Mouse (Mus musculus) cerebellum, postnatal 14 days (tissue): ENCODE results near the gene Prmt1.

Experiments used
- DNase-seq, 2 experiments: peaks; one replicate each; pipeline ENCODE4 v3.0.0; 2021; ENCODE audit warnings: mixed read lengths in 2 of 2

Gene Prmt1

DNA sequence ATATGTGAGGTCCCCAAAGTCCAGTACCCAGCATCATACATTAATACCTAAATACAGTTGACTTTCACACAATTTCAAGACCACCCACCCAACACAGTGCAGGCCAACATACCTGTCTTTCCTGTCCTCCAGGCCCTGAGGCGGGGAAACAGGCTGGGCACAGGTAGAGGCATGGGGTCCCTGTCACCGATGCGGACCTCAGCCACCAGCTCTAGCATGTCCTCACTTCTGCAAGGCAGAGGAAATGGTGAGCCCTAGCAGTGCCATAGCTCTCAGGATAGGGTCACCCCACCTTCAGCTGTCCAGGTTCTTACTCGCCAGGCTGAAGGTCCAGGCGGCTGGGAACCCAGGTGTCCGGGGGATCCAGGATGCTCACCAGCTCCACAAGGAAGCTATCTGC lies 25.6 kb upstream of the Prmt1 start:
- no peak for DNase-seq

DNA sequence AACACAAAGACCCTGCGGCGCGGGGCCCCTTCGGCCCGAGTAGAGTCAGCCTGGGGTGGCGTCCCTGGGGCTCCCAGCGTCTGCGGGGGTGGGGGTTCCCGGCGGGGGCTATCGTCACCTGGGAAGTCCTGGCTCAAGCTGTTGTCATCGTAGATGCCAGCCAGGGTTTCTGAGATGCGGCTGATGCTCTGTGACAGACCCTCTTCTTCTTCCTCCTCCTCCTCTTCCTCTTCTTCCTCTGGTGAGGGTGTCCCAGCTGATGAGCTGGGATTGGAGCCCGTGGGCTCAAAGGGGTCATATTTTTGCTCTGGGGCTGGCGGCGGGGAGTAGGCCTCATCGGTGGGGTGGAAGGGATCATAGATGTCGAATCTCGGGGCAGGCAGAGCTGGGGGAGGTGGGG lies 22.0 kb upstream of the Prmt1 start:
- DNase-seq: no peak

DNA sequence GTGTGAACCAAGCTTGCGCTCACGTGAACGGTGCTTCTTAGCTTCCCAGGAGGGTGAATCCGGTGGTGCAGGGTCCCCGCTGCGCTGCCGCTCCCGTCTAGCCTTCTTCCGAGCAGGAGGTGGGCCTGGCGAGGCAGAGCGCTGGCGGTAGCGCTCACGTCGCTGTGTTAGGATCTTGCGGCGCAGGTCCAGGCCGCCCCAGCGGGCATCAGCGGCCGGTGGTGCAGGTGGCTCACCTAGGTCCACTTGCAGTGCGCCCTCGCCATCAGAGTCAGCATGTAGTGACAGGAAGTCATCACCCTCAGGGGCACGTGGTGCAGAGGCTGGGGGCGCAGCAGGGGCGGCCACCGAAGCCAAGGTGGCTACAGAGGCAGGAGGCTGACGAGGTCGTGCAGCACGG lies 21.5 kb upstream of the Prmt1 start:
- no peak for DNase-seq

DNA sequence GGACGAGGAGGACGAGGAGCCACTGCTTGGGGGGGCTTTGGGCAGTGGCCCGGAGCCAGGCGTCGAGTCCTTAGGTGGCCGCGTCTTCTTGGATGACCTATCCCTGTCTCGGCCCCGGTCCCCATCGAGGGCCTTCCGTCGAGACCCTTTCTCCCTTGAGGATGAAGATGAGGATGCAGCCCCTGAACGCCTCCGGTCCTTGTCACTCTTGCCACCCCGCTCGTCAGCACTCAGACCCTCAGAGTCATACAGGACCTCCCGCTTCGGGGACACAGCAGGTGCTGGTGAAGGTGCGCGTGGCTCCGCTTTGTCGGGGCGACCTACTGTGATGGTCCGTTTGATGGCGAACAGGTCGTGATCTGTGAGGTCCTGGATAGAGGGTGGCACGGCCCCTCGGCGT lies 20.8 kb upstream of the Prmt1 start:
- no peak for DNase-seq

DNA sequence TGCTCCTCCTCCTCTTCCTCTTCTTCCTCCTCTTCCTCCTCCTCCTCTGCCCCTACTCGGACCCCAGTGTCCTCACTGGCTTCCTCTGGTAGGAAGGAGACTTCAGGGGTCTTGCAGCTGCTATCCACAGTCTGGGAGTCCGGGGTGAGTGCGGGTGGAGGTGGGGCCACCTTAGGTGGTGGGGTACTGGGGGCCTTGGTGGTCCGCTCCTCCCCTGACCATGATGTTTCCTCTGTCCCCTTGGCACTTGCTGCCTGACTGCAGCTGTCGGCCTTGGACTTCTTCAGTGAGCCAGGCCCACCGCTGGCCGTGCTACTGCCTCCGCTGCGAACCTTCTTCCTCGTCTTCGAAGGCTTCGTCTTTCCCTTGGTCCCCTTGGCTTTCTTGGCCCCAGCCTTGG lies 20.1 kb upstream of the Prmt1 start:
- no peak for DNase-seq

DNA sequence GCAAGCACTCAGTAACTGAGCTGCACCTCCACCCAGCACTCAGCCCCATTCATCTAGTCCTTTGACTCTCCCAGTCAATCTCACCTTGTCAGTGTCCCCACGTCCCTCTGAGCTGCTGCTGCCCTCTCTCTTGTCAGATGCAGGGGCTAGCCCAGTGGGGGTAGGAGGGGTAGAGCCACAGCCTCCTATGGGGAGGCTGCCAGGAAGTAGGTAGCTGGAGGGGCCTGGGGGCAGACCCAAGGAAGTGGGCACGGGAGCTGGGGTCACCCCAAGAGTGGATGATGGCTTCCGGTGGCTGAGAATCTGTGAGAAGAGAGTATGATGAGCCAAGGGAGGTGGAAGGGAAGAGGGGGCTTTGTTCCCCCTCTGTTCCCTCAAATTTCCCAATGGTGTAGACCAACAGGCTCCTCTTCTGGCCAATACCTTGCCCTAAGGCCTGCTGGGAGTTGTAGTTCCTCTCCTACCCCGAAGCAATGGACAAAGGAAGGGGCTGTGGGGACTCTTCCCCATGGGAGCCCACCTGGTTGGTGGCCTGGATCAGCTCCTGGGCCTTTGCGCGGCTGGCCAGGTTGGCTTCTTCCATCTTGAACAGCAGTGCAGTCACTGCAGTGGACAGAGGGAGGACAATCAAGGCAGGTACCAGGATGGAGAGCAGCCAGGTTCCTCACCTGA lies 19.1 kb upstream of the Prmt1 start:
- DNase-seq: no peak

DNA sequence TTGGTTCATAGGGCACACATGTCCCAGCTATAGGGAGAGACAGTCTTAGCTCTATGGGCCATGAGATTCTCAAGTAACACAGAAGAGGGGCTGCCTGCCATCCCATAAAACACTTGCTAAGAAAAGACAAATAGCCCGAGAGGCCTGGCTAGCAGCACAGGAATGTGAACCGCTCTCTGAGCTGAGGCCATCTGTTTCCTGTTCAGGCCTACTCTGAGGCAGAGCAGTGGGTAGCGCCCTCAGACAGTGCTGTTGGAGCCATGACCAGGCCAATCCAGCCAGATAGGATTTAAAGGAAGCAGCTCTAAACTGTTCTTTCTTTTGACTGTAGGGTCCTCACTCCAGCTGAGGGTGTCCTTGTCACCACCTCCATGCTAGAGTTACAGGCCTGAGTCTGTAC lies 18.2 kb upstream of the Prmt1 start:
- DNase-seq: no peak

DNA sequence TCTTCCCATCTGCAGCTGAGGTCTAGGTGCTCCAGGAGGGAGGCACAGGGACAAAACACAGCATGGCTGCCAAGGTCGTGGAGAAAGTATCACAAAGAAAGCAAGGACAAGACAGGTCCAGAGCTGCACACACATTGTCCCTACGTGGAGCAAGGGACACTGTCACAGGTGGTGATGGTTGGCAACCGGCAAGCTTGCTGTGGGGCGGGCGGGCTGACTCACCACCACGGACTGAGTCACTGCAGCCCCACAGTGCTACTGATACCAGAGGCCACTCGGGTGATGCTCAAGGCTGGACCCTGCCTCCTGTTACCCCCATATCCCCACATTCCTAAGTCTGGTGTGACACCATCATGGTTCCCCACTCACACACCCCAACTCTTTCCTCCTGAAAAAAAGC lies 16.1 kb upstream of the Prmt1 start:
- no peak for DNase-seq

DNA sequence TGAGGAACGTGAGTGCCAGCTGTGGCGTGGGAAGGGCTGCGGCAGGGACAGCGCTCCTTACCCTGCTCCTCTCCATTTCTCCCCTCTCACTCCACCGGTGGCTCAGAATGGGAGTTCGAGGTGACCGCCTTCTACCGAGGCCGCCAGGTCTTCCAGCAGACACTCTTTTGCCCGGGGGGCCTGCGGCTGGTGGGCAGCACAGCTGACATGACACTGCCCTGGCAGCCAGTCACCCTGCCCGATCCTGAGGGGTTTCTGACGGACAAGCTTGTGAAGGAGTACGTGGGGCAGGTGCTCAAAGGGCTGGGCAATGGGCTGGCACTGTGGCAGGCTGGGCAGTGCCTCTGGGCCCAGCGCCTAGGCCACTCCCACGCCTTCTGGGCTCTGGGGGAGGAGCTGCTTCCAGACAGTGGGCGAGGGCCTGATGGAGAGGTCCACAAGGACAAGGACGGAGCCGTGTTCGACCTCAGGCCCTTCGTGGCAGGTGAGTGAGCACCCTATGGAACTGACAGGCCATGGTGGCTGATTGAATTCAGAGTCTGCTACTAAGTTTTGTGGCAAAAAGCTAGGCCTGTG lies 14.3 kb upstream of the Prmt1 start:
- DNase-seq: no peak

DNA sequence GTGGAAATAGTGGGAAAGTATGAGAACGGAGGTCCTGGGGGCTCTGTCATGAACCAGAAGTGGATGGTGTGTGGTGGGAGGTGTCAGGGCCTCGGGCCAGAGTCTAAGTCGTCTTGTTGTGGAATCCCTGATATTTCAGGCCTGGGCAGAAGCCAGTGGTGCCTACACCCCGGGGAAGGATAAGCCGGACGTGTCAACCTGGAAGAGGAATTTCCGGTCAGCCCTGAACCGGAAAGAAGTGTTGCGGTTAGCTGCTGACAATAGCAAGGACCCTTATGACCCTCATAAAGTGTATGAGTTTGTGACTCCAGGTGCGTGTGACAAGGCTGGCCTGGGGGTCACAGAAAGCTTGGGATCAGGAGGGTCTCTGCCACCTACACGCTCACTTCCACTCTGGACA lies 13.4 kb upstream of the Prmt1 start:
- no peak for DNase-seq

DNA sequence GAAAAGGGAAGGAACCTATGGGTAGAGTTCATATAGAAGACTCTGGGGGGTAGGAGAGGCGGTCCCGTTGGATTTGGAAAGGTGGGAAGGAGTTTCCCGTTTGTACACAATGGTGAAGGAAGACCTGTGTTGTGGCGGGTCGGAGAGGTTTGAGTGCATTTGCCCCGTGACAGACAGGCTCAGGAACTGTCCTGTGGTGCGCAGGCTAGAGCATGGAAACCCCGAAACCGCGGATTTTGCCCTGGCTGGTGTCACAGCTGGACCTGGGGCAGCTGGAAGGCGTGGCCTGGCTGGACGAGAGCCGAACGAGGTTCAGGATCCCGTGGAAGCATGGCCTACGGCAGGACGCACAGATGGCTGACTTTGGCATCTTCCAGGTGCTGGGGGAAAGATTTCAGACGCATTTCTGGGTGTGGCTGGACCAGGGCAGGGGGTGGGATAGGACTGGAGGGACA lies 12.2 kb upstream of the Prmt1 start, which contains the start of gene Bcl2l12:
Gene Bcl2l12, minus strand, starts transcription at position 212 of the 455 bp plus-strand sequence.
- peak; percentile 59 to 72 for DNase-seq

DNA sequence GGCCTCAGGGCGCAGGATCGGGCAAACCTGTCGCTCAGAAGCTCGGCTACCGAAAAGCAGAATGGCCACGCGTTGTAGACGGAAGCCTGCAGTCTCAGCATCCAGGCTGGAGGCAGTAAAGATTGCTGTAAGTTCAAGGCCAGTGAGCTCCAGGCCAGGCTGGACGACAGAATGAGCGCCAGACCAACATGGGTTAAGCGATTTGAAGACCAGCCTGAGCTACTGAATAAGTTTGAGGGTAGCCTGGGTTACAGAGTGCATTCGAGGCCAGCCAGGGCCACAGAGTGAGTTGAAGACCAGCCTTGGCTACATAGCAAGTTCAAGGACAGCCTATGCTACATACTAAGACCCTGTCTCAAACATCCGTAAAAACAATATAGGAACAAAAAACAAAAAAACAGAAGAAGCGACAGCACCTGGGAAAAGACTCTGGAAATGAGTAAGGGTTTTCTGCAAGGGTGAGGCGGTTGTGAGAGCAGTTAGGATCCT lies 11.6 kb upstream of the Prmt1 start:
- no peak for DNase-seq

DNA sequence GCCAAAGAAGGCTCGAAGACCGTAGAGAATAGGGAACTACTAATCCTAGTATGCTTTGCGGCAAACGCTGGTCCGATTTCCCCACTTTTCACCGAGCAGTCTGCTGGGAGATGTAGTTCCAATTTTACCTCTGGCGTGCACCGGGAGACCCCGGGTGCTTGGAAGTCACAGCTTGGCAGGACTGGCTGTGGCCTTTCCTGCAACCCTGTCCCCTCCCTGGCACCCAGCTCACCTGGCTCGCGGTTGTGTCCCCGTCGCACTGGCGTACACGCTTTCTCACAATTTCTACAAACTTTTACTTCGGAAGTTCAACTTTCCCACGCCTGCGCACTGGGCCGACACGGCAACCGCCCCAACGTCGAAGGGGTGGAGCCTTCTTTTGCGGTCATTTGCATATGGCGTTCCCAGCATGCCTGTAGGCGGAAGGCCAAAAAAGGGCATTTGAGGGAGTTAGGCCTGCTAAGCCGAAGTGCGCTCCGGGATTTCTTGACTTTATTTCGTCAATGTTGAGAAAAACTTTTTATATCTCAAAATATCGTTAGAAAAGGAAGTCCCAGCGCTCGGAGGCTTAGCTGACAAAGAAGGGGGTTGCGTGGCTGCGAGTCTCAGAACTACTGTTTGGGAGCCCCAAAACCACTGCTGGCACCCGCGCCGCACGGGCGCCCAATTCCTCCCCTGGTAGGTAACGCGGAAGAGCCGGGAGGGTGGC lies 11.0 kb upstream of the Prmt1 start, which contains the start of gene Irf3:
Gene Irf3, plus strand, starts transcription at position 418 of the 709 bp plus-strand sequence.
- peak; percentile 97 for DNase-seq

DNA sequence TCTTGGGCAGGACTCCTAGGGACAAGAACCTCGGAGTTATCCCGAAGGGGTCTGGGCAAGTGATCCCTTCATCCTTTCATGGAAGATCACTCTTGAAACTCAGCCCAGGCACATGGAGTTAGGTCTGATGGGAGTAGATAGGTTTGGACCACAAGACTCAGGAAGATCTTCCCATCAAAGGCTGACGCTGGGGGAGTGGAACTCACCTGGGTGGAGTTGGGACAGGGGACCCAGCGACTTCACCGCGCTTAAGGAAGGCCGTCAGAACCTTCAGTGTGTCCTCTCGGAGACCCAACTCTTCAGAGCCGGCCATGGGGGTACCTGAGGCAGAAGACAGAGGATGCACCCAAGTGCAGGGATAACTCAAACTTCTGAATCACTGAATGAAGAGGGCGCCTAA lies 10.3 kb upstream of the Prmt1 start:
- no peak for DNase-seq

DNA sequence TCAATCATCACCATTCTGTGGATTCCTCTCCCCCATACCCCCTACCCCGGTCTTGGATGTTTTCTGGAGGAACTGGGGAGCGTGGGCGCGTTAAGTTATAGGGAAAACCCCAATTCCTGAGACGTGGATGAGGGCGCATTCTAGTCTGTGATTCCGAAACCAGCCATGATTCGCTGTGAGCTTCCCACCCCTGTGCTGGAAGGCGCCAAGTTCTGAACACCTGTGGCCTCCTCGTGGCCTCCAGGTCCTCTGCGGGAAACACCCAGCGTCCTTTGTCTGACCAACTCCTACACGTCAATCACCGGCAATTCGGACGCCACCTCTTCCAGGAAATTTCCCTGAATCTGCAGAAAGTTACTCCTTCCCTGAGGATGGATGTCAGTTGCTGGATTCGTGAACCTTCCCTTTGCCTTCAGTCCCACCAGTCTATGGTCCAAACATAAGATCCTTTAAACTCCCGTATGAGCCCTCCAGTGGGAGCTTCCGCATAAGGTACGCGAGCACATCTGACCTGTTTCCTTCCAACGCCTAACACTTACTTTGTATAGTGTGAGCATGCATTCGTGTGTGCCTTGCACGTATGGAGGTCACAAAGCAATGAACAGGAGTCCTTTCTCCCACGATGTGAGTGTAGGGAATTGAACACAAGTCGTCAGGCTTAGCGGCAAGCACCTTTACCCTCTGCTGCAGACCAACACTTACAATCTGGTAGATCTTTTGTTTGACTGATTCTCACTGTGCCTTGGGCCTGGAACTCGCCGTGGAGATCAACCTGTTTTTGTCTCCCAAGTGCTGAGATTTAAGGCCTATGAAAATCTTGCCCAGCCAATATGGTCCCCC lies 731 bp upstream of the Prmt1 start:
- DNase-seq: no peak

DNA sequence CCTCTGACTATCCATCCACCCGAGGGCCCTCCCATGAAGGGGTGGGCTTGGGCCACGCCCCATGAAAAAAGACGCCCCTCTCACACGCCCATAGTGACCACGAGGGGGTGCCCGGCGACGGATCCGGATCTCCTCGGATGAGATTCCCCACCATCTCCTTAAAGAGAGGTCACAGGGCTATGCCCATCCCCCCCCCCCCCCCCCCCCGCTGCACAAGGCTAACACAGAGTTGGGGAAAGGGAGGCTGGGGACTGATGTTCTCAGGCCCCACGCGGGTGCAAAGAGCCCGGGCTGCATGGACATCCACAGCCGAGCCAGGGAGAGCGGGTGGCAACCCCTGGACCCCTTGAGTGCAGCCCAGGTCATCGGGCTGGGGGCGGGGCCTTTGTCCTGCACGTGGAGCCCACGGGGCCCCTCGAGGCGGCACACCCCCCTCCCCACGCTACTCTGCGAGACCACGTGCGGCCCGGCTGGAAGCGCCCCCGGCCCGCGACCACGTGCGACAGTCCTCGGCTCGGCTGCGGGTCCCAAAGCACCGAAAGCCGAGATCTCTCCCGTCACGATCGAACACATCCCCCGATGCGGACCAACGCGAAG lies 675 bp downstream of the Prmt1 start:
- DNase-seq: peak; percentile 72 to 80

DNA sequence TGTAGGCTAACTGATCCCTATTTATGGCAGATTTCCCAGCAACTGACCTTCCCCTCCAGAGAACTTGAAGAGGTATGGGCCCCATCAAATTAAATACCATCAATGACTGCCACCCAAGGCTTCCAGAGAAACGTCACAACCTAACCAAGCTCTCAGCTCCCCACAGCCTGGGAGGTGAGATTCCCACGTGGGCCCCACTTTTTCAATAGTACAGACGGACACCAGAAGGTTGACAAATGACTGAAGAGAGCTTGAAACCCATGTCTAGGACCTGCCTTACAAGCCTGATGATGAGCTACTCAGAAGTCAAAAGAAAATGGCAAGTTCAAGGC lies 1.6 kb downstream of the Prmt1 start:
- no peak for DNase-seq

DNA sequence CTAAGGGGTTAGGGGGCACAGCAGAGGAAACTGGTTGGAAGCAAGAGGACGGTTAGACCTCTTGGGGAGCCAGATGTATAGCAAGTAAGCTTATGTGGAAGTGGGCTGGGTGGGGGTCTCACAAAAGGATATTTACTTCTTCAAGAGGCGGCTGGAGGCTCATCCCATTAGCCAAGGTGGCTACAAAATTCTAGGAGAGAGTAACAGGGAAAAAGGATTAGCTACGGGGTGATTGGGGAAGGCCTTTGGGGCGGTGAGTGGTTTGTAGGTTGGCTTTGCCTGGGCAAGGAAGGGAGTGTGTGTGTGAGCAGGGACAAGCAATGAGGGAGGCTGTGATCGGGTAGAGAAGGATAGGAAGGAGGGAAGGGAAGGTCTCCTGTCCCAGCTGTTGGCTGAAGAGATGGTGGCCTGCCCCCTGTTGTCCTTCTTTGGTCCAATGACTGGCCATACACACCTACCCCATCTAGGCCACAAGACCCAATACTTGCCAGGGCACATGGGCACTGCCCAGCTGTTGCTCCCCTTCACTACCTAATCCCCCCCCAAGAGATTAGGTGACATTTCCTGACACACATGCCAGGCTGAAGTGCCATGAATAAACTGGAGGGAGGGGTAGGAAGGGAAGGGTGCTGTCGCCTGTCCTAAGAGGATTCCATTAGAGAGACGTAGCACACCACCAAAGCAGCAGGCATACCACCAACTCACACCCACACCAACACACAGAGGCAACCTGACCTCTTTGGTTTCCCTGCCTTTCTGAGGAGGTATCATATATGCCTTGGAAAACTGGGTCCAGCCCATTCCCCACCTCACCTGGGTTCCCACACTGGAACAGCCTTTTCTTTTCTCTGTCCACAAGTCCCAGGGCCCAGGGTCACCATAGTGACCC lies 2.2 kb downstream of the Prmt1 start:
- DNase-seq: no peak

DNA sequence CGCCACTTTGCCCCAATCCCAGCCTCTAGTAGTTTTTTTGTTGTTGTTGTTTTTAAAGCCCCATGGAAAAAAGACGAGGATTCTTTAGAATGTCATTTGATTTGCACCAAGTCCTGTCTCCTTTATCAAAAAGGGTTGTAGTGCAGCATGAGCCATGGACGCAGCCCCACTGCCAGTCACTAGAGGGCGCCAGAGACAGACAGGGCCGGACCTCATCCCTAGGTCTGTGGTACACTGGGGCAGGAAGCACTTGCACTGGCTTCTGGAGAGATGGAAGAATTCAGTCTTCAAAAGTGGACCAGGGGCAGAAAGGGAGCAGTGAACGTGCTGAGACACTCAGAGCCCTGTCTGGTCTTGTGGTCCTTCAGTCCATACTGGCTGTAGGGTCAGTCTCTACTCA lies 3.3 kb downstream of the Prmt1 start:
- DNase-seq: peak; percentile 91 to 96

DNA sequence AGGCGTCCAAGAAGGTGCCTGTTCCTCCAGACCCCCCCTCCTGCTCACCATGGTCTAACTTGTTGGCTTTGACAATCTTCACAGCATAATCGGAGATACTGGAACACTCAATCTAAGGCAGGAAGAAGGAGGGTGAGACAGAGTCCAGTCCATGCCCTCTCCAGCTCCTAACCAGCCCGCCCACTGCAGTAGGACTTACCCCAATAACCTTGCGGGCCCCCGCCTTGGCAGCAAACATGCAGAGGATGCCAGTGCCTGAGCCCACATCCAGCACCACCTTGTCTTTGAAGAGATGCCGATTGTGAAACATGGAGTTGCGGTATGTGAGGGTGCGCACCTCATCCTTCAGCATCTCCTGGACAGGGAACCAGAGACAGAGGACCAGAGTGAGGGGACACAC lies 4.8 kb downstream of the Prmt1 start:
- DNase-seq: no peak

DNA sequence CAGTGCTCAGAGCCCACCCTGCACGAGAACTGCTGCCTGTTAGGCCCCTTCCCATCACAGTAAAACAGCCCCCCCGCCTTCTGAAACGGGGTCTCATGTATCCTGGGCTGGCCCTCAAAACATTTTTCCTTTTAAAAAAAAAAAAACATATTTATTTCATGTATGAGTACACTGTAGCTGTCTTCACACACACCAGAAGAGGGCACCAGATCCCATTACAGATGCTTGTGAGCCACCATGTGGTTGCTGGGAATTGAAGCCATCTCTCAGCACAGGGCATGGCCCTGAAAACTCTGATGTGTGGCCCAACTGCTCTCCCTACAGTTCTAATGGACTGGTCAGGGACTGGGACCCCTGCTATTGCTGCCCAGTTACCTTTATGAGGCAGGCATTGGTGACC lies 8.1 kb downstream of the Prmt1 start:
- no peak for DNase-seq

DNA sequence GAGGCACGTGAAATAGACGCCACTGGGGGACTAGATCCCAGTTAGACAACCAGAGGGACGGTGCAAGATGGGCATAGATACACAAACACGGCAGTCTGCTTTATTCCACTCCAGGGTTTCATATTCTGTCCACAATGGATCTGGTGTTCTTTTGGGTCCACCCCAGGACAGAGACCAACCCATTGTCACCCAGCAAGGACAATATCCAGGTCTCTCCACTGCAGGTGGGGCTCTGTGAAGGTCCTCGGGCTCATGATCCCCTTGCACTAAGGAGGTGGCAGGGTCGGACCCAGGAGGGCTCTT lies 11.3 kb downstream of the Prmt1 start:
- no peak for DNase-seq
